ENCODE assay signal across 14 mouse cellular contexts in genomic region chr8:115539600-115539999, GRCm38 (mm10).
DNase-seq lines count a peak whose midpoint lies in the region; ATAC-seq and TF ChIP-seq lines count a peak whose summit lies in the region.
"Had no signal": no experiment of that assay in that cellular context is flagged by ENCODE, and none has a peak within 500 bp of the region (broad histone marks: within the 10 kb centered on the region; RNA-seq: fewer than 3 reads in every experiment).

No protein-coding gene starts in this region.

- no peaks in the 10 kb centered on the region for H3K4me1 ChIP-seq in testis, adult 2 months (ENCODE audit: control insufficient read depth, insufficient read depth, low read length)
- H3K4me1 ChIP-seq in liver, embryonic 15.5 days (replicated peaks): 0 out of 2 replicates have a peak, but pooled peaks cover 3% of the 10 kb centered on the region
- peaks cover 45% of the 10 kb centered on the region for H3K4me1 ChIP-seq in small intestine, adult 2 months (ENCODE audit: control insufficient read depth, insufficient read depth, insufficient read length, low read length)

- H3K4me3 ChIP-seq in testis, adult 2 months (ENCODE audit: control insufficient read depth, low read depth, low read length): peak overlapping the region; percentile 29
- H3K4me3 ChIP-seq in liver, embryonic 15.5 days (replicated peaks): no peak overlapping the region
- H3K4me3 ChIP-seq in small intestine, adult 2 months (ENCODE audit: low read depth, low read length): peak overlapping the region; percentile 18
- H3K4me3 ChIP-seq: forebrain, embryonic 15.5 days; hindbrain, embryonic 15.5 days; left cerebral cortex, adult 2 months; lung, embryonic 15.5 days had no signal

- H3K9ac ChIP-seq in liver, embryonic 15.5 days: no peak overlapping the region
- H3K9ac ChIP-seq: forebrain, embryonic 15.5 days; hindbrain, embryonic 15.5 days; lung, embryonic 15.5 days had no signal

- DNase-seq in adrenal gland, postnatal 10 days: peak; percentile 23
- no peak for DNase-seq in adrenal gland, adult 18-20 months (ENCODE audit: low spot score in 2 of 2)
- no peak for DNase-seq in testis, postnatal 10 days (ENCODE audit: low spot score)
- no peak for DNase-seq in frontal cortex, postnatal 14 days (ENCODE audit: low spot score in 2 of 2)
- no peak for DNase-seq in spleen, postnatal 4 days (ENCODE audit: low spot score in 2 of 2)
- DNase-seq: cerebellum, adult 9-11 months had no signal

- no peak overlapping the region for H3K4me2 ChIP-seq in liver, embryonic 15.5 days
- H3K4me2 ChIP-seq: forebrain, embryonic 15.5 days; hindbrain, embryonic 15.5 days; lung, embryonic 15.5 days had no signal

- H3K27me3 ChIP-seq in testis, adult 2 months (ENCODE audit: control insufficient read depth, insufficient read depth, low read length): no peaks in the 10 kb centered on the region
- no peaks in the 10 kb centered on the region; the same call in 1 of the 2 replicates for H3K27me3 ChIP-seq in liver, embryonic 15.5 days
- H3K27me3 ChIP-seq in small intestine, adult 2 months (ENCODE audit: control insufficient read depth, insufficient read depth, low read length): no peaks in the 10 kb centered on the region
- H3K27me3 ChIP-seq: forebrain, embryonic 15.5 days; hindbrain, embryonic 15.5 days had no signal

- H3K27ac ChIP-seq in testis, adult 2 months (ENCODE audit: control insufficient read depth, insufficient read depth, low read depth, low read length): no peak overlapping the region
- H3K27ac ChIP-seq in liver, embryonic 15.5 days (replicated peaks): no peak overlapping the region
- peak overlapping the region; percentile 92 for H3K27ac ChIP-seq in small intestine, adult 2 months (ENCODE audit: insufficient read depth, low read depth, low read length)
- H3K27ac ChIP-seq: forebrain, embryonic 15.5 days; hindbrain, embryonic 15.5 days; left cerebral cortex, adult 2 months; lung, embryonic 15.5 days had no signal

- TF ChIP-seq POLR2A in testis, adult 2 months (IDR thresholded peaks at IDR 0.05; ENCODE audit: control insufficient read depth, low read depth, low read length): 0 out of 2 replicates have a peak, but pooled peaks have one; percentile 16
- no peak for TF ChIP-seq POLR2A in small intestine, adult 2 months (IDR thresholded peaks at IDR 0.05; ENCODE audit: low read depth, low read length)

- ATAC-seq in liver, embryonic 15.5 days (ENCODE audit: insufficient read depth): peak; percentile 37; the same call in 1 of the 2 replicates
- ATAC-seq: forebrain, embryonic 15.5 days had no signal

- no peaks in the 10 kb centered on the region for H3K36me3 ChIP-seq in testis, adult 2 months (ENCODE audit: control insufficient read depth, insufficient read depth, low read length)
- H3K36me3 ChIP-seq in liver, embryonic 15.5 days (replicated peaks): no peaks in the 10 kb centered on the region
- no peaks in the 10 kb centered on the region for H3K36me3 ChIP-seq in small intestine, adult 2 months (ENCODE audit: control insufficient read depth, insufficient read depth, low read length)
- H3K36me3 ChIP-seq: forebrain, embryonic 15.5 days; G1E; hindbrain, embryonic 15.5 days; lung, embryonic 15.5 days had no signal

- WGBS in liver, embryonic 15.5 days (ENCODE audit: insufficient replicate concordance): 39% methylated on average over 9 of the region's 9 CpGs
- 65% methylated on average over 9 of the region's 9 CpGs for WGBS in small intestine, adult 2 months

- TF ChIP-seq CTCF in testis, adult 2 months (IDR thresholded peaks at IDR 0.05; ENCODE audit: control insufficient read depth, insufficient read depth, insufficient replicate concordance, low read depth, low read length): no peak
- TF ChIP-seq CTCF in small intestine, adult 2 months (IDR thresholded peaks at IDR 0.05; ENCODE audit: extremely low read depth, insufficient read length, insufficient replicate concordance, low read depth, low read length): no peak

- H3K9me3 ChIP-seq in liver, embryonic 15.5 days (replicated peaks): no peaks in the 10 kb centered on the region
- H3K9me3 ChIP-seq: forebrain, embryonic 15.5 days; hindbrain, embryonic 15.5 days; lung, embryonic 15.5 days had no signal
